Mouse (Mus musculus) spleen, postnatal 10 days (tissue): ENCODE results near the gene Acox1.

ENCODE experiments used
- DNase-seq, 2 experiments: peaks; one replicate each; pipeline ENCODE4 v3.0.0; 2021 to 2022; ENCODE audit warnings: low spot score in 2 of 2

Acox1 gene

DNA sequence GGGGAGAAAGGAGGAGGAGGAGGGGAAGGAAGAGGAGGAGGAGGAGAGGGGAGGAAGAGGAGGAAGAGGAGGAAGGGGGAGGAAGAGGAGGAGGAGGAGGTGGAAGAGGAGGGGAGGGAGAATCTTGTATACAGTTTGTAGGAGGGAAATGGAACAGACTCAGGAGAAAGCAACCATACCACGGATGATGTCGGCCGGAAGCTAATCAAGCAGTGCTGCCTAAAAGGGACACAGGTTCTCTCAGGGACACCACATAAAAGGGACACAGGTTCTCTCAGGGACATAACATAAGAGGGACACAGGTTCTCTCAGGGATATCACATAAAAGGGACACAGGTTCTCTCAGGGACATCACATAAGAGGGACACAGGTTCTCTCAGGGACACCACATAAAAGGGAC, 29.6 kb downstream of the Acox1 start:
- no peak for DNase-seq

DNA sequence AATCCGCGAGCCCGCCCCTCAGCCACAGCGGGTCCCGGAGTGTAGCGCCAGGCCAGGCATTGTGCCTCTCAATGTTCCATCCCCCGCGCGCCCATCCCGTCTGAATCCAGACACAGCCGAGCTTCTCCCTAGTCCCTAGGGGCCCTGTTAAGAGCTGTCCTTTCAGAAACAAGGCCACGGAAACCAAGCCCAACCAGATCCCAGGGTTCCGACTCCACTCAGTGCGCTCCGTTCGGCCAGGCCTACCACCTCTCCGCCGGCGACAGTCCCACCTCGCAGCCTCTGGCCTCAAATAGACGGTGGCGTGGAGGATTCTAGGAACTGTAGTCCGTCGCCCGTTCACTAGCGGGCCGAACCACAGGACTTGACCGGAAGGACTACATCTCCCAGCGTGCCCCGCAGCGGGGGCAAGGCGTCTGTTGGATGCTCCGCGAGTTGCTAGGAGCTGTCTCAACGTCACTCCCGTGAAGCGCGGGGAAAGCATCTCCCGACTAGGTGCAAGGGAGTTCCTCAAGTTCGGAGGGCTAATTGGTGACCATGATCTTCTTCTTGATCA, 30.9 kb downstream of the Acox1 start, which contains the start of gene Fbf1:
Fbf1 (minus strand) TSS at position 283 of the 556 bp plus-strand sequence.
- DNase-seq, result peak; percentile 80 to 96

DNA sequence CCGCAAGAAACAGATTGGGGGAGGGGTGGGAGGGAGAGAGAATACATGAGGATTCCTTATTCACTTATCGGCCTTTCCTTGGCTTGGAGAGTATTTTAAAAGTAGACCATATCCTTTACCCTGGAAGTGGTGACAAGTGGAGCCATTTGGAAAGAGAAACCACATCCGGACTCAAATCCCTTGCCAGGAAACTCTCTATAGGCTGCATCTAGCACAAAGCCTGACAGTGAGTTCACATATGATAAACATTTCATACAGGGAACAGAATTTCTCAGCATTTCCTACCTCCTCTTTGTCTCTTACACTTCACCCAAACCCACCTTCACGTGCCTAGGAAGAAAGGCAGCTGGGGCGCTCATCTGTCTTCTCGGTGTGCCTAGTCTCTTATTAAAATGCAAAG, 31.6 kb downstream of the Acox1 start:
- no peak for DNase-seq

DNA sequence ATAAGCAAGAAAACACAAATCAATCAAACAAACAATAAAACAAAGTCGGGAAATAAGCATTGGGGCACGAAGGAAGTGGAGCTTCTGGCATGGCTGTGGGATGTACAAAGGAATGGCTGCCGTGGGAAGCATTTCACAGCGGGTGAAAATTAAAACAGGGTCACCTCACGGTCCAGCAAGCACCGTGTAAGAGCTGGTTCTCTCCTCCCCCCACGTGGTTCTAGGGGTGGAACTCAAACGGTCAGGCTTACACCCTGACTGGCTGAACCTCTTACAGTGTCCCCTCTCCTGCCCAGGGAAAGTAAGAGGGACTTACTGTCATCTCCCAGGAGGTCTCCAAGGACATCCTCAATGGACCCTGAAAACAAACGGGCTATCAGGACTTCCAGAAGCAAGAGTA, 35.8 kb downstream of the Acox1 start:
- no peak for DNase-seq

DNA sequence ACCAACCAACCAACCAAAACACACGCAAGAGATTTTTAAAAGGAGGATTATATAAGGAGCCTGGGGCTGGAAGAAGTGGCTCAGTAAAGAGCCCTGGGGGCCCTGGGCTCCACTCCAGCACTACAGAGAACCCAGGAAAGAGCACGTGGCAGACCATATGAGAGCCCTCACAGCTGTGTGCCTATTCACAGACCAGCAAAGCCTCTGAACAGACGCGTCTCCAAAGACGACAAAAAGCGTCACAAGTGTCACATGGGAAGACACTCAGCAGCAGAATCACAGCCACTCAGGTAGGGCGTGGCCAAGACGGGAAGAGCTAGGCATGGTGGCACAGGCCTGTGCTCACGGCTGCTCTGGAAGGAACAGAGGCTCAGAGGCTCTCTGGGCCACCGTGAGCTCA, 36.7 kb downstream of the Acox1 start:
- no peak for DNase-seq

DNA sequence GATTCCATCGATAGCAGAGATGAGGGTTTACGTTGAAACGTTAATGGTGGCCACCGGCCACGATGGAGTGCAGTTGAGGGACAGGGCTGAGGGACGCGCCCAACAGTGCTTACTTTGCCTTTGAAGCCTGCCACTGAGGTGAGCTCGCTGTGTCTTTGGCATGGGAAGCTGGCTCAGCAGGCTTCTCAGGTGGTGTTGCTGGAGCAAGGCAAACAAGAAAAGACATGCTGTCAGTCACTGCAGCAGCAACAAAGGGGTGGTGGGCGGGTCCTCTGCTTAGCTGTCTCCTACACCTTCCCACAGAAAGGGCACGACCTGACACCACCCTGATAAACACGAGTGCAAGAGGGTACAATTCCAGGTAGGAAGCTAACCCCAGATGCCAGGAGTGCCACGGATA, 37.5 kb downstream of the Acox1 start:
- DNase-seq, result no peak

DNA sequence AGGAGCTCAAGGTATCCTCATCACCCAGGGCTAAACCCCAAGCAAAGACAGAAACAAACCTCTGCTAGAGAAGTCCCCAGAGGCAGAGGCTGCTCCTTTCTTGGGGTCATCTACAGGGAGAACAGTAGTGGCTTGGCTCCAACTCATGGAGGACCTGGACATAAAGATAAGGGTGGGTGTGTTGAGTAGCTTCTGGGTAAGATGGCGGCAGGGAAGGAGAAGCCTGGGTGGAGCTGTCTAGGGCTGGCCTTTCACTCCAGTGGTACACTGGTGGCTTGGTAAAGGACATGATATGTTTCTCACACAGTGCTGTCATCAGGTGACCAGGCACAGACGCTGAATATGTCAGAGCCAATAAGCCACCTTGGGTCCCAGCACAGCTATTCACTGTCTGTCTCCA, 47.9 kb downstream of the Acox1 start:
- DNase-seq, result peak; percentile 56 to 61

DNA sequence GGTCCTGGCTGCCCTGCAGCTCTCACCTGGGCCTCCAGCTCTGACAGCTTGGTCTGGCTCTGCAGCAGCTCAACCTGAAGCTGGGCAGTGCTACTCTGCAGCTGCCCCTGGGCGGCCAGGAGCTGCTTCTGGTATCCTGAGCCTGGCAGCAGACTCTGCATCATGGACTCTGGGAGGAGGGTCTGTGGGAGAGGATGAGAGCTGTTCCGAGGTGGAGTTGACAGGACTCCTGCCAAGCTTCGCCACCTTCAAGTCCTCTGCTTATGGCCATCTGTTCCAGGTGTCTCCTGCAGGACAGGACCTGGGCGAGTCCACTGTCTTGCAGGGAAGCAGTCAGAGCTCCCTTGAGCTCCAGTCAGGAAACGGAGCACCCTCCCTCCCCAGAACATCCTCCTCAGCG, 49.5 kb downstream of the Acox1 start:
- no peak for DNase-seq

DNA sequence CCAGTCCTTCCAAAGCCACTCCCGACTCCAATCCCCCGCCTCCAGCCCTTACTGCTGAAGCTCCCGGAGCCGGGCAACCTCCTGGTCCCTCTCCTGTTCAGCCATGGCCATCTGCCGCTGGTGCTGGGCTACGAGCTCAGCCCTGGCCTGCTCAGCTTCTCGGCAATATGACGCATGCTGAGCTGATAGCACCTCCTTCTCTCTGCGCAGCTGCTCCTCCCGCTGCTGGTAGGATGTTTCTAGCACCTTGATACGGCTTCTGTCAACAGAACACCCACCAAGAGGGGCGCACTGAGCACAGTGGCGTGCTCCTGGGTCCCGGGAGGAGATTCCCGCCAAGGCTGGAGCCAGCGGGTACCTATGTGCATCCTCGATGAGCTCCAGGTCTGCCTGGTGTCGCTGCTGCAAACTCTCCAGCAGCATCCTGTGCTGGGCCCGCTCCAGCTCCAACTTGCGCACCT, 50.1 kb downstream of the Acox1 start:
- DNase-seq, result no peak

DNA sequence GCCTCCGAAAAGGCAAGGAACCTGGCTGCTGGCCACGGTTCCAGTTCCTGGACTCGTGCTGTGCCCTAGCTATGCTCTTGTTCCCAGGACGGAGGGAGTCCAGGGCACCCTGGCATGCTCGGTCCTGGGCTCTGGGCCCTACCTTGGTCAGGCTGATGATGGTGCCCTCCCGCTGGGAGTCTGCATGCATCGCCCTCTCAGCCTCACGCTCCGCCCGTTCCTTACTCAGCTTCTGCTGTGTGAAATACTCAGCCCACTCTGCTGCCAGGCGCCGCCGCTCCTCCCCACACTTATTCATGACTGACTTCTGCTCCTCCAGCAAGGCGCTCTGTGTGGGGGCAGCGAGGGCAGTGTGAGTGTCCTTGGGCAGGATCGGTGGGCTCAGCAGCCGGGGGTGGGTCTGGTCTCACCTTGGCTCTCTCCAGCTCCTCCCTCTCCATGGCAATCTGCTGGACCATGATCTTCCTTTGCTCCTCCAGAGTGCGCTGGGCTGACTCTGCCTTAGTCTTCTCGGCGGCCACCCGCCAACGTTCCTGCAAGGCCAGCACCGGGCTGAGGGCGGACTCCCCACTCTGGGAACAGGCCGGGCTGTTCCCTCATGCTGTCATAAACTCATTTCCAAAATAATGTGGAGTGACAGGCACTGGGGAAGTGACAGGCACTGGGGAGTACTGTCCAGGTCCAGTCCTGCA, 52.4 kb downstream of the Acox1 start:
- peak in 1 of 2 experiments; percentile 27 for DNase-seq

DNA sequence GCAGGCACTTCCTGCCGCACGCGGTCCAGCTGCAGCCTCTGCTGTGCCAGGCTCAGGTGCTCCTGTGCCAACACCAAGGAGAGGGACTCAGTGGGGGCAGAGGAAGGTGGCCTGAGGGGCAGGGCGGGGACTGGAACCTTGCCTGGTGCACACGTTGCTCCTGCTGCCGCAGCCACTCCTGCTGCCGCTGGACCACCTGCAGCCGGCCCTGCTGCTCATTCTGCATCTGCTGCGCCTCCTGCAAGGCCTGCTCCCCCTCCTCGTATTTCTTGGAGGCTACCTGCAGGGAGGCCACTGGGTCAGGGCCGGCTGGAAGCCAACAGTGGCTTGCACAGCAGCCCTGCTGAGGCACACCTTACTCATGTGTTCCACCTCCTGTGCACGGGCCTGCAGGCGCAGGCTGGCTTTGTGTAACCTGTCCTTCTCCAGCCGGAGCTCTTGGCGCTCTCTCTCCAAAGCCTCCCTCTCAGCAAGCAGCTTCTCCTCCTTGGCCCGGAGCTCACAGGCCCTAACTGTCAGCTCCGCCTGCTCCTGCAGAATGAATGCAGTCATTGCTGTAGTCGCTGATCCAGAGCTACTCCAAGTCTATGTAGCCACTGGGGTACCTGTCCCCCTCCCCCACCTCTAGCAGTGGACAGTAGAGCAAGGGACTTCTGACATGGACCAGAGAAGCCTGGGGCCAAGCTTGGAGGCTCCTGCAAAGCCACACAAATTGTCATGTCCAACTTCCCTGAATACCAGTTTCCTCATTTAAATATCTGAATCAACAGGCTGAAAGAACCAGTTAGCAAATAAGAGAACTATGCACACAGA, 53.2 kb downstream of the Acox1 start:
- DNase-seq, result no peak

DNA sequence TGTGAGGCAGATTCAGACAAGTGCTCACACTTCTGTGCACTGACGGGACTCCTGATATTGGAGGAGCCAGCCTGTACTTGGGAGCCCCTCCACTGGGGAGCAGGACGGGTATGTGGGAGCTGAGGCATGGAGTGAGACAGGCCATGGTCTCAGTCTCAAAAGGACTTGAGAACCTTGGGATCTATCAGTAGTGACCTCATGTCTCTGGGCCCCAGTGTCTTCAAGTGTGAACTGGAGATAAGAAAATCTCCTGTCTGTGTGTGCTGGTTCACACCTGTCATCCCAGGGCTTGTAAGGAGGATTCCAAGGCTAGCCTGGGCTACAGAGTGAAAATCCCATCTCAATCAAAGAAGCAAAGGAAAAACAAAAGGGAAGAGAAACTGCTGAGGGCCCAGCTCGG, 55.4 kb downstream of the Acox1 start:
- DNase-seq, result peak in 1 of 2 experiments; percentile 34

DNA sequence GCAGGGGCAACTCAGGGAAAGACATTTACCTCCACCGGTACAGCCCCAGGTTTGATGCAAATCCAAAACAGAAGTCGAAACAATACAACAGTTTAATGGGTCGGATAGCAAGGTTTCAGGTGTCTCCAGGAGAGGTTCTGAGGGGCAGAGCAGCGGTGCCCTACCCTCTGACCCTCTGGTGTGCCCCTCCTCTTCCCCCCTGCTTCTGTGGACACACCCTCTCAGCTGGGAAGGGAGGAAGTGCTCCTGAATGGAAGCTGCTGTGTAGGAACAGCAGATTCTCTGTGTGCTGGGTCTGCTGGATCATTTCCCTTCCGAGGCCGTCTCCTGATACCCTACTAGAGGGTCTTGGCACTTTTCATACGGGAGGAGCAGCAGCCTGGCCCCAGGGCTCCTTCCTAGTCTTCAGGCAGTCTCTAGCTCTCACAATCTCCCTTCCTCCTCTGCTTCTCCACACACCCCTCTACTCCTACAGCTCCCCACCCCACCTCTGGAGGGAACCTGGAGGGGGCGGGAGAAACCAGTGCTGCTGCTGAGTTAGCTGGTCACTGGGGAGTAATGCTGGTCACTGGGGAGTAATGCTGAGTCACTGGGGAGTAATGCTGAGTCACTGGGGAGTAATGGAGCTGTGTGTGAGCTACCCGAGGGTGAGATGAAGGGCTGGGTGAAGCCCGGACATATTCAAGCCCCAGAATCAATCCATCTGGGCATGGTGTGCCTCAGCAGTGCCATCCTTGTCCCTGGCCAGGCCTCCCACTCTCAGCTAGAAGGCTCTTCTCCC, 56.4 kb downstream of the Acox1 start:
- peak; percentile 76 to 83 for DNase-seq

DNA sequence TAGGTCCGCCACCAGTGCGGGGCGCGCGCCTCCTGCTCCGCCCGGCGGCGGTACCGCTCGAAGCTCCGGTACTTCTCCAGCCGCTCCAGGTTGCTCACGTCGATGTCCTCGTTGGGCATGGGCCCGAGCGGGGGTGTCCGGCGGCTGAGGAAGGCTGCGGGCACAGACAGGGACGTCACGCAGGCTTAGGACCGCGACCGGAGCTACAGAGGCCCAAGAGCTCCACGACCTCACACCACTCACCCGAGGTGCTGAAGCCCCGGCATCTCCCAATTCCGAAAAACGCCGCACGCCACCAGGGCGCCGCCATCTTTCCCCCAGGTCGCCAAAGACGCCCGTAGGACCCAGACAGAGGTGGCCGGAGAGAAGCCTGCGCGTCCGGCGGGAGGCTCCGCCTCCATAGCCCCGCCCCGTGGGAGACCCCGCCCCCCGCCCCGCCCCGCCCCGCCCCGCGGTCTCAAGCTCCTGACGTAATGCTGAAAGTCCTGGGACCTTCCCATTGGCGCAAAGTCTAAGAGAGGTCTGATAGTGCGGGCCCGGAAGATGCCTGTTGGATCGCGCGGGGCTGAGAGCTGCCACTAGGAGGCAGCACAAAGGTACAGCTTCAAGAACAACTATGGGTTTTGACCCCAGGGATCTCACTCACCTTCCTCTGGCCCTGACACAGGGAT, 60.2 kb downstream of the Acox1 start, which contains the start of gene Mrpl38:
Mrpl38 (minus strand) TSS at position 401 of the 671 bp plus-strand sequence.
- peak; percentile 87 to 92 for DNase-seq

DNA sequence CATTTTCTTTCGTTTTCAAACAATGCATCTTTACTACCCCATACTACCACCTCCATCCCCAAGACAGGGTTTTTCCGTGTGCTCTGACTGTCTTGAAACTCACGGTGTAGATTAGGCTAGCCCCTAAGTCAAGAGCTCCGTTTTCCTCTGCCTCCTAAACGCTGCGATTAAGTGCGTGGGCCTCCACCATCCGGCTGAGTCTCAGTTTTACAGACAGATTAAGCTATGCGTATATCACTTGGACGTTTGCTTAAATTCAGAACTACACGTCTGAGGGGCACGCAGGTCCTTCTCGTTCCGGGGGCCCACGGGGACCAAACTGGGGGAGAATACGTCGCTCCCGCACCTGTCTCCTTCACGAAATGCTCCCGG, 60.8 kb downstream of the Acox1 start:
- no peak for DNase-seq

DNA sequence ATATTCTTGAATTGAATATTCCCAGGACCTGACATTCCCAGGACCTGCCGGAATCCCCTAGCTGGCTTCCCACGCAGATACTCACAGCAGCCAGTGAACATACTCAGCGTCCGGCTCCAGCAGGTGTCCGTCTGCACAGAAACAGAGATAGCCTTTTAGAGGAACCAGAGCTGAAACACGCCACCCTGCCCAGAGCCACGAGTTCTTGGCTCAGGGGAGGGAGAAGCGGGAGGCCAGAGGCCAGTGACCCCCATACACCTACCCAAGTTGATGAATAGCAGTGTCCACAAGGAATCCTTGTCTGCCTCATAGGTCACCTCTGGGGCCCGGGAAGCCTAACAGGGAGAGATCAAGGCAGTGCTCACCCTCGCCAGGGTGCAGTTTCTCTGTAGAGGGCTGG, 64.7 kb downstream of the Acox1 start:
- DNase-seq, result no peak

DNA sequence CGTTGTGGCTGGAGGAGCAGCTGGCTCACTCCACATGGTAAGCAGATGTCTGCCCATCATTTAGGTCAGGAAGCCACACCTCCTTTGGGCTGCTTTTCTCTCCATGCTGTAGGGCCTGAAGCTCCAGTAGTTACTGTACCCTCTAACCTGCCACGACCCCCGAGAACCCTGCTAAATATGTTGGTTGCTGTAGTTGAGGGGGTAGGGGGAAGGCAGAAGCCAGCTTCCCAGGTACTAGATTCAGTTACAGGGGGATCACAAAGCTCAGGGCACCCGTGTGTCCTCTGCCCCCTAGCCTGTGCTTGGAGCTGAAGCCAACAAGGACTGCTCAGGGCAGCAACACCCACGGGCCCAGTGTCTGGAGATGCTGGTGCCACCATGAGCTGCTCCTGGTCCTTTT, 65.3 kb downstream of the Acox1 start:
- no peak for DNase-seq

DNA sequence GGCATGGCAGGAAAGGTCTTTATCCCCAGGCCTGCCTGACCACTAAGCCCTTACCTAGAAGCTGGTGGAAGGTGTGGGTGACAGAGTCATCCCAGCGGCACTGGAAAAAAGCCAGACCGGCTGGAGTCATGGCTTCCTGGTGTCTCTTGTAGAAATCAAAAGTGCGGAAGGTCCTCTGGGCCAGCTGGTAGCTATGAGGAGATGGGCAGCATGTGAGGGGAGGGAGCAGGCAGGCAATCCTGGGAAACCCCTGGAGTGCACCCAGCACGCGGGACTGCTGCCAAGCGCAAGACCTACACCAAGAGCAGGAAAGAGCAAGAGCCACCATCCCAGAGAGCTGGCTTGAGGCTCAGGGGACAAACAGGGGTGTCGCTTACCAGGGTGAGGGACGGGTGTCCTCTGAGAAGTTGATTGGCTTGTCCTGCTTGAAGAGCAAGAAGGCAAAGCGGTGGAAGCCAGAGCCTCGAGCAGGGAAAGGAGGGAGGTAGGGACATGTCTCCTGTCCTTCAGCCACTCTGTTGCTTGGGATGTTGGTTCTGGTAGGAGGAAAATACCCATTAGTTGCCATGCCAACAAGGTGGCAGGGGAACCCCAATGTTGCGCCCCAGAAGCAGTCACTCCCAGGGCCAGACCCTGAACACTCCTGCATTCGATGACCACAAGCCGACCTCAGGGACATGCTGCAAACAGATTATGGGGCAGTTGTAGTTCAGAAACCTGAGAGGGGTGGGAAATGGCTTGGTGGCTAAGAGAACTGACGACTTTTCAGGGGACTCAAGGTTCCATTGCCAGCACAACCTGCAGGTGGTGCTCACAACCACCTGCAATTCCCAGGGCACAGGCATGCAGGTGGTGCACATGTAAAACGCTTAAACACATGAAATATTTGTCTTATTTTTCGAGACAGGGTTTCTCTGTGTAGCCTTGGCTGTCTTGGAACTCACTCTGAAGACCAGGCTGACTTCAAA, 66.2 kb downstream of the Acox1 start:
- peak in 1 of 2 experiments; percentile 30 for DNase-seq

DNA sequence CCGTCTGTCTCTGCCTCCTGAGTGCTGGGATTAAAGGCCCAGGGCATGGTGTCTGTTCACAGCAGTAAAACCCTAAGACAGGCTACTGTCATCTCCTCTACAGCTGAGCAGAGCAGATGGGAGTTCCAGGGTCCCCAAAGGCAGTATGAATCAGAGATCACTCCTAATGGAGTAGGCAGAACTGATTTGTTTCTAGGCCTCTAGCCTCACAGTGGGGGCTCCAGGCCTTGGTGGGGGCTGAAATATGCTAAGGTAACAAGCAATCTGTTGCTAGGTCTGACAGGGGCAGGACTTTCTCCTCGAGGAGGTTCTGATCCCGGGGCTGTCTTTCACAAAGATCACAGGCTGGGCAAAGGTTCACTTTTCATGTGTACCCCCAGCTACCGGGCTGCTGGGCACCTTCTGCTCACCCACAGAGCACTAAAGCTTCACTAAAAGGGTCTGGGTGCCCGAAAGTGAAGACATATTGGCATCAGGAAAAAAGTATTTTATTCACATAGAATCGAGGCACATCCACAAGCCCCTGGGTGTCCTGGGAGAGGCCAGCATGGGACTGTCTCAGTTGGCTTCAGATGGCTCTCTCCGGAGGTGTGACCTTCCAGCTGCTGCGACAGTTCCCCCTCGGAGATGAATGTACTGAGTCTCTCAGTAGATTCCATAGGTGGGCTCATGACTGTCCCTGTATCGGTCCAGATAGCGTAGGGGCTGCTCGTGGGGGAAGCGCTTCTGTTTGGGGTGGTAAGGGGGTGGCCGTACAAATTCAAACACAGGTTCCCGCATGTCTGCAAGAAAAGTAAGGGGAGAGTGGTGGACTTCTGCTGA, 67.3 kb downstream of the Acox1 start:
- no peak for DNase-seq
